Mouse (Mus musculus): ENCODE data around the gene Sema6c. TPM values are rescaled to one million over a fixed set of nuclear protein-coding genes. Genes with fewer than 3 reads are reported as not detected.

Gene Sema6c
- total RNA-seq, 2 experiments from 2014 or later: 141 to 155 TPM

DNA sequence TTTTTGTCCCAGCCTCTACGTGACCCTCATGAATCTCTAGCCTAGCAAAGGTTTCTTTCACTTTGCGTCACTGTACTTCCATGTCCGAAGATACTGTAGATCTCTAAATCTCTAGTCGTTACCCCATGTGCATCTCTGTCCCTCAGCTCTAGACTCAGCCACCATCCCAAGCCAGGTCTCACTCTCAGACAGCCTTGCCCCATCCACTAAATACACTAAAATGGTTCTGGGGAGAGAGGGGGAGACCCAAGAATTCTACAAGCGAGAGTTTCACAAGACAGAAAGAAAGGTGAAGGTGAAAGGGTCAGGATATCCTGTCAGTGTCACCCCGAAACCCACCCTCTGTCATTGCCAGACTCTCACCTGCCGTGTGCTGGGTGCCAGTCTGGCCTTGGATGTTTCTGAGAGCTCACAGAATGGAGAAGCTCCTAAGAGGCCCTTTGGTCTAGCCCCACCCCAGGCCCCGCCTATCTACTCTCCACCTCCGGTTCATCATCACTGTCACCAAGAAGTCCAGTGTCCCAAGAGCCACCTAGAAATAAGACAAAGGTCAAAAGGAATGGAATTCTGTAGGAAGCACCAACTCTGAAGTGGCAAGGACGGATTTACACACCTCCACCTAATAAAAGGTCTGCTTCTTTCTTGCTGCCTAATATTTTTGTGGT lies 18.2 kb upstream of the Sema6c start, which contains the start of gene Tnfaip8l2:
Tnfaip8l2 (minus strand) TSS at position 409 of the 665 bp plus-strand sequence.
- no peak for DNase-seq
- intact Hi-C loops (cut with DNase I): loop anchor here (2.0 to 10.0 kb wide), 2 partner anchors 75 to 123 kb away; partner anchors contain the start of gene Gabpb2

GRCm38 (mm10) chr3:95142617-95143011 lies 17.6 kb upstream of the Sema6c start:
- intact Hi-C loops (cut with DNase I): loop anchor here (2.0 to 10.0 kb wide), 2 partner anchors 74 to 122 kb away; partner anchors contain the start of gene Gabpb2

DNA sequence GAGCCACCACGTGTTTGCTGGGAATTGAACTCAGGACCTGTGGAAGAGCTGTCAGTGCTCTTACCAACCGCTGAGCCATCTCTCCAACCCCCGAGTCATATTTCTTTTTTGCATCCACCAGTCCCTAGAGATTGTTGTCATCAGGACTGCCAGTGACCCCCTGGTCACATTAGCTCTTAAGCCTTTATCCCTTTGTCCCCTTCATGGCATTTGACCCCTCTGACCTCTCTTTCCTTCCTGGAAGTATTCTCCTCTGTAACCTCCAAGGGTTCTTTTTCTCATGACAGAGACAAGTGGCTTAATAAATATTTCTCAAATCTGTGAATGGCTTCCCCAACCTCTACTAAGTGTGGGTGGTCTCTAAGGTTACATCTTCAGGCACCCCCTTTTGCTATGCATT lies 12.3 kb upstream of the Sema6c start:
- DNase-seq: no peak
- intact Hi-C loops (cut with DNase I): loop anchor here (10.0 kb wide), 1 partner anchor 117 kb away; no protein-coding TSS in a partner anchor

More at GRCm38 (mm10) chr3:95142617-95143011, 17.6 kb upstream of the Sema6c start:
- DNase-seq: peak; percentile 87

DNA sequence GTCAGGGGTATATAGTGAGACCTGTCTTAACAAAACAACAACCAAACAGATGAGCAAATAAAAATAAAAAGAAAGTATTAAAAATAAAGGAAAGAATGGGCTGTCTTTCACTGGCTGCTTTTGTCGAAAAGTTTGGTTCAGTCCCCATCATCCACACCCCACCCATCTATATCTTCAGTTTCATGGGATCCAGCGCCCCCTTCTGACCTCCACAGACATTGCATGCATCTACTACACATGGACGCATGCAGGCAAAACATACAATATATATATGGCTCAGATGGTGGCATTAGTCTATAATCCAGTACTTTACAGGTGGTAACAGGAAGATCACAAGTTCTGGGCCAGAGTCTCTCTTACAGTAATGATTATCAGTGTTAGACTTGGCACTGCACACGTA lies 6.4 kb upstream of the Sema6c start:
- intact Hi-C loops (cut with DNase I): no loop called here
- DNase-seq: no peak

GRCm38 (mm10) chr3:95159511-95159986 lies 708 bp upstream of the Sema6c start:
- intact Hi-C loops (cut with DNase I): no loop called here
- DNase-seq: no peak

GRCm38 (mm10) chr3:95161041-95161551 lies 839 bp downstream of the Sema6c start:
- intact Hi-C loops (cut with DNase I): no loop called here
- DNase-seq: peak; percentile 47

DNA sequence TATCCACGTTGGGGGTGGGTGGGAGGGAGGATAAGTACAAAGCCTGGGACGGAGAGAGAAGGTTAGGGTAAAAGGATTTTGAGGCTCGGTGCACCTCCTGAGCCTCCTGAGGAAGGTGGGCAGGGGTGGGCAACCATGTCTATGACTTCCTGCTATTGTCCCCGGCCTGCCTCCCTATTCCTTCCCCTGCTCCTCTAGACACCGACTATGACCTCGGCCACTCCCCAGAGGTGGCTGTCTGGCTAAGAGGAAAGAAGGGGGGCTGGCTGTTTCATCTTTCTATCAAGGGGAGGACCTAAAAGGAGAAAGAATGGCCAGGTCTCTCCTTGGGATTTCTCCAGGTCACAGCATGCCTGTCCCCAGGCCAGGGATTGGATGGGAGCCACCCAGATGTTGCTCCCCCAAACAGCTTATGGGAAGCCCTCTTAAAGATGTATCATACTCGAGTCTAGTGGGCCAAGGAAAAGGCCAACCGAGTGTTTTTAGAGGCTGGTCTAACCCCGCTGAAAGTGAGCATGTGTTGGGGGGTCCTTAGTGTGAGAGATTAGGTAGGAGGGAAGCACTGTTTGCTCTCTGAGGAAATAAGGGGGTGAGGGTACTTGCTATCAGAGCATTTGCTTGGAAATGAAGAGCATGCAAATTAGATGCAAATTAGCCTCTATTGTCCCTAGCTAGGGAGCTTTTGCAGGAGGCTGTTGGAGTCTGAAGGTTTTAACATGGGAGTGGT lies 1.5 kb downstream of the Sema6c start:
- intact Hi-C loops (cut with DNase I): no loop called here

DNA sequence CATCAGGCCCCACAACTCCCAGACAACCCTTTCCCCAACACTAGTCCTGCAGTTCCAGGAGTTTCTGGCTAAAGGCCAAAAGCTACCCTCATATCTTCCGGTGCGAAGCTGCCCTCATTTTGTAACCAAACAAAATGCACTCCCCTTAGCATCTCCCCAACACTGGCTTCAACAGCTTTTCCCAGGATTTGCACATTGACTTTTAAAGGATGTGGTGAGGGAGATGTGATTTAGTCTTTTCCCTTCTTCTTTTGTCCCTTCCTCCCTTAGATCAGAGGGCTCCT lies 2.0 kb downstream of the Sema6c start:
- intact Hi-C loops (cut with DNase I): no loop called here
- no peak for DNase-seq

More for the DNA sequence above, 1.5 kb downstream of the Sema6c start:
- no peak for DNase-seq

DNA sequence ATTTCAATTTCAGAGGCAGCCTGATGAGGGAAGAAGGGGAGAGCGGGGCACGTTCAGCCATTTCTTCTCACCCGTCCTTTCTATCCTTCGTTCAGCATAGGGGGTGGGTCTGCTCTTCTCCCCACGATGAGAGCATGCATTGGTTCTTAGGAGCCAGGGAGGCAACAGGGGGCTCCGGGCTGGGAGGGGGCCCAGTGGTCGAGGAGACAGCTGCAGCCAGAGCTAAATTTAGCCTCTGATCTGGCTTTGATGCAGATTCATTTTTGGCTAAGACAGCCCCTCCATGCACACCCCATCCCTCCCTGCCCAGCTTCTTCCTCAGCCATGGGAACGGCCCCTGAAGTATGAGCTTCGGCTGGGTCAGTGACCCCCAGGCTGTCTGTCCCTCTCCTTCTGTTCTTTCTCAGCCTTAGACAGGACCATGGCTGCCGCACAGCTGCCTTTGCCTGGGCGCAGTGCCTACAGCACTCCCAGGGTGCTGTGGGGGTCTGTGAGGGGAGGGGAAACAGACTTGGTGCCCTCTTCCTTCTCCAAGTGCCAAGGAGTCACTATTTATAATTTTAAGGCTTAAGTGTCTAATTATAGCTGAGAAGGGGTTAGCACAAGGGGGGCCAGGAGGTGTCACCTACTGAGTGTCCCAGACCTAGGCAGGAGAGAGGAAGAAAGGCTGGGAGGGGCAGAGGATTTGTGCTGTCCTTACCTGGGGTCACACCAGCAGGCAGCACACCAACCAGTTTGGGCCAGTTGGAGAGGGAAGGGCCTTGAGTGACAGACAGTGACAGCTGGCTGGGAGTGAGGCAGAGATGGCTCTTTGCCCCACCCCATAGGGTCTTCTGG lies 3.4 kb downstream of the Sema6c start:
- peak; percentile 72 for DNase-seq
- intact Hi-C loops (cut with DNase I): no loop called here

DNA sequence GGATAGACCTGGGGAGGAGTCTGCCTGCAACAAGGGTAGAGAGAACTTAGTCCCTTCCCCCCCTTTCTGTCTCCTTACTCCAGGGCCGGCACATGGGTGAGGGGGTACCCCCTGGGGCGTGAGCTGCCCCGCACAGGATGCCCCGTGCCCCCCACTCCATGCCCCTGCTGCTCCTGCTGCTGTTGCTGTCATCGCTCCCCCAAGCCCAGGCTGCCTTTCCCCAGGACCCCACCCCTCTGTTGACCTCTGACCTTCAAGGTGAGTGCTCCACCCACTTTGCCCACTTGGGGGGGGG lies 3.9 kb downstream of the Sema6c start:
- intact Hi-C loops (cut with DNase I): no loop called here
- DNase-seq: no peak

- intact Hi-C loops (cut with DNase I): no loop called here
- no peak for DNase-seq
Observed at GRCm38 (mm10) chr3:95164840-95165239, 4.6 kb downstream of the Sema6c start.

DNA sequence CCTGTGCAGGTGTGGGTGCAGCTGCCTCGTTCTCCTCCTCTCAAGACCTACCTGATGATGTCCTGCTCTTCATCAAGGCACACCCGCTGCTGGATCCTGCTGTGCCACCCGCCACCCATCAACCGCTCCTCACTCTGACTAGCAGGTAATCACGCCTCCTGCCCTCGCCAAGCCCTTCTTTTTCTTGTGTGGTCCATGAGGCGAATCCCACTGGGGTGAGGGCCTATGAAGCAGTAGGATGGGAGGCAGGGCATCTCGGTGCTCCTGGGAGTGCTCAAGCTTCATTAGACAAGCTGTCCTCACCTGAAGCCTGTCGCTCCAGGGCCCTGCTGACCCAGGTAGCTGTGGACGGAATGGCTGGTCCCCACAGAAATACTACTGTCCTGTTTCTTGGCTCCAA lies 9.7 kb downstream of the Sema6c start:
- no peak for DNase-seq
- intact Hi-C loops (cut with DNase I): no loop called here

- no peak for DNase-seq
- intact Hi-C loops (cut with DNase I): no loop called here
Observed at GRCm38 (mm10) chr3:95171105-95171504, 10.8 kb downstream of the Sema6c start.

- intact Hi-C loops (cut with DNase I): no loop called here
- peak; percentile 9 for DNase-seq
Observed at GRCm38 (mm10) chr3:95172526-95173255, 12.4 kb downstream of the Sema6c start.

DNA sequence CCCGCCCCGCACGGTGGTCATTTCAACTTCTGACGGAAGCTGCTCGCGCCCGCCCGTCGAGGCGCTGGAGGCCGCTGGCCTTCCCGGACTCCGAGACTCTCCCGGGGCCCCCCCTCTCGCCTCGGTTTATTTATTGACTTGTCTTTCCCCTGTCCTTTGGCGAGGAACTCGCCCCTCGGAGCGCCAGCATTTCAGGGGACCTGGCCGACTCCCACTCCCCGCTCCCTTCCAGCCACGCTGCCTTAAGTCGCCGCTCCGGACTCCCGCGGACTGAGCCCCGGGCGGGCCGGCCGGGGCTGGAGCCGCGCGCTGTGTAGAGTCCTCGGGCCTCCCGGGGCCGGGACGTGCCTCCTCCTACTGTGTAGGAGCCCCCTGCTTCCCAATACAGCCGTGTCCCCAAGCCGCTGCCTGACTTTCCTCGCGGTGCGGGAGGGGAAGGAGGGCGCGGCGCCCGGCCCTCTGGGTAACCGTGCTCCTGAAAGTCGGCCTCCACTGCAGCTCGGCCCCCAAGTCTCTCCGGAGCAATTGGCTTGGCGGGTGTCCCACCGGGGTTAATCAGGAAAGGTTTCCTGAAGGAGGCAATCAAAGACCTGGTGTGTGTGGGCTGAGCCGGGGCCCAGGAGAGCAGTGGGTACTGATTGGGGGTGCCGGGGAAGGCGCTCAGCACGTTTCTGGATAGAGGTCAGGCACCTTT lies 13.1 kb downstream of the Sema6c start:
- intact Hi-C loops (cut with DNase I): no loop called here
- DNase-seq: peak; percentile 37

DNA sequence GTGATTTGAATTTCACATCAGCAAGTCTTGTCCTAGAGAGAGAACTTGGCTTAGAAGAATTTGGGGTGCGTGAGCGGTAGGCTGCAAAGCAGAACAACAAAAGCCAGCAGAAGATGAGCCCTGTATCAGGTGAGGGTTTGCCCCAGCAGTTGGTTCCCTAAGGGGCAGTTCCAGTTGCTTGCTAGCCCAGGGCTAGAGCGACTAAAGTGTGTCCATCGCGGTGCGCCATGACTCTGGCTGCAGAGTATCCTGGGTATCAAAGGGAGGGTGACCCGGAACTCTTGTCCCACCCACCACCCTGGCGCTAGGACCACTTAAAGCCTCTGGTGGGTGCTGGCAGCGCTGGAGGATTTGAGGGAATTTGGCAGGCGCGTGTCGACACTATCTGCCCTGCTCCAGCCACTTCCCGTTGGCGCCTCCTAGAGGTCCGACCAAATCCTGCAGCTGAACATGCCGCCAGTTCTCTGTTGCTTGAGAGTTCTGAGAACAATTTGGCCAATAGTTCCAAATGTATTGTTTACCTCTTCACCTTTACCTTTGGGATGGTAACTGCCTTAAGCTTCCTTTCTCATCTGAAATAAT lies 13.8 kb downstream of the Sema6c start:
- intact Hi-C loops (cut with DNase I): no loop called here
- DNase-seq: peak; percentile 93

DNA sequence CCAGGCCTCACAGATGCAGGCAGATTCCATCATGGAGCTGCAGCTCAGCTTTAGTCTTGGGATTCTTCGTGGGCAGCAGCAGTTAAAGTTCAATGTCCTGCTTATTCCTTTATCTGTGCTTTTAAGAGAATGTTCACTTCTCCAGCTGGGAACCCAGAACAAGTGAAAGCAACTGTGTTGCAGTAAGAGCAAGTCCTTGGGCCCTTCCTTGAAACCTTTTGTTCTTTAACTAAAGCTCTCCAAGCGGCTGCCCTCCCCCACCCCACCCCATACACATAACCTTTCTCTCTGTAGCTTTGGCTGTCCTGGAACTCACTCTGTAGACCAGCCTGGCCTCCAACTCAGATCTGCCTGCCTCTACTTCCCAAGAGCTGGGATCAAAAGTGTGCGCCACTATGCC lies 16.2 kb downstream of the Sema6c start:
- intact Hi-C loops (cut with DNase I): no loop called here
- DNase-seq: no peak

- intact Hi-C loops (cut with DNase I): no loop called here
Observed at GRCm38 (mm10) chr3:95177583-95177982, 17.3 kb downstream of the Sema6c start.

DNA sequence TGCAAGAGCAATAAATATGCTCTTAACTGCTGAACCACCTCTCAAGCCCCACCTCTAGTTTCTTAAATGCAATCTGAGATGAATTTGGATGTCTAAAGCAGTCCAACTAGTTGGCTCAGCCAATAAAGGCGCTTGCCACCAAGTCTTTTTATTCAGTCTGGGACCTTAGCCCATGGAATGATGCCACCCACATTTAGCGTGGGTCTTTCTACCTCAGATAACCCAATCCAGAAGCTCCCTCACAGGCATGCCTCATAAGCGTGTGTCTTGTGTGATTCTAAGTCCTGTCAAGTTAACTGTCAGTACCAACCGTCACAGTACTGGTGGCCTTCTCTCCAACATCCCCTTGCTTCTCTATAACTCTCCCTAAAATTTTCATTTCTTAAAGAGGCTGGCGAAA lies 18.7 kb downstream of the Sema6c start:
- intact Hi-C loops (cut with DNase I): no loop called here
- no peak for DNase-seq

More at GRCm38 (mm10) chr3:95177583-95177982, 17.3 kb downstream of the Sema6c start:
- no peak for DNase-seq

All from left cerebral cortex, postnatal 4 days (tissue).